Mouse (Mus musculus) common myeloid progenitor, adult 5-6 weeks (primary cell): ENCODE results near the gene Dnajb3. TPM values are rescaled to one million over a fixed set of nuclear protein-coding genes. Genes with fewer than 3 reads are reported as not detected.
"Not testable (repeated sequence)": the region's sequence is repeated elsewhere in the genome, so short reads cannot be mapped to it uniquely, and the experiment has no call there.

Experiments
- ATAC-seq: replicated peaks from 2 replicates; pipeline ENCODE4 v1.8.0; 2016; ENCODE audit warnings: low read depth, mild to moderate bottlenecking, moderate TSS enrichment, inconsistent platforms; ENCODE audit not compliant: poor library complexity, severe bottlenecking
- total RNA-seq: library from RNA; stranded (forward); fragments of 200-1000, 187-1606 nt; gene quantifications from 2 replicates; pipeline ENCODE4 v1.2.3, GENCODE M21; 2017

Gene Dnajb3
- total RNA-seq, 1 experiment from 2014 or later, result 1.4 TPM

DNA sequence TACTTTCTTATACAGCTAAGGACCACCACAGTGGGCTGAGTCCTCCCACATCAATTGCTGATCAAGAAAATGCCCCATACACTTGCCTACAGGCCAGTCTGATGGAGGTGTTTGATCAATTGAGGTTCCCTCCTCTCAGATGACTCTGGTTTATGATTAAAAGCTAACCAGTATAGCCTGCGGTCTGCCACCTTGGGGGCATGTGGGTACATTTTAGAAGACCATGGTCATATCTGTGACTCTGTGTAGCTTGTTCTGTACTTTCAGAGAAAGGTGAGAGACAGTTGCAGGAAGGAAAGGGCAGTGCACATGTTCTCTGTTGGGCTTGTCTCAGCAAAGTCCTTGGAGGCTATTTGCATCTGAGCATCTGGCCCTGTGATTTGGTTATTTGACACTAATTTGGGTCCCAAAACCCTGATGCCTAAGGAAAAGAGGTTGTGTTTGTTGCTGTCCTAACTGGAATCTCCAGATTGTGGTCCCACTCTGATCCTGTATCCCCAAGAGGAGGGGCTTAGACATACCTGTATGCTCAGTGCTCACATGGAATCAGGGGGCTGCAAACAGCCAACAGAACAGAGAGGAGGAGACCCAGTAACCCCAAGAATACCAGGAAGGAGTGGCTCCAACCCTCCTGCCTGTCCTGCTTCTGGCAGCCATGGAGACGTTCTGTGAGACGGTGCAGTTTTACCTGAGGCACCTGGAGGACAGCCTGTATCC, 27.2 kb upstream of the Dnajb3 start:
- no peak for ATAC-seq

GRCm38 (mm10) chr1:88231803-88232499, 26.4 kb upstream of the Dnajb3 start:
- no peak for ATAC-seq

- ATAC-seq, result no peak
Observed at GRCm38 (mm10) chr1:88230981-88231802, 25.6 kb upstream of the Dnajb3 start.

DNA sequence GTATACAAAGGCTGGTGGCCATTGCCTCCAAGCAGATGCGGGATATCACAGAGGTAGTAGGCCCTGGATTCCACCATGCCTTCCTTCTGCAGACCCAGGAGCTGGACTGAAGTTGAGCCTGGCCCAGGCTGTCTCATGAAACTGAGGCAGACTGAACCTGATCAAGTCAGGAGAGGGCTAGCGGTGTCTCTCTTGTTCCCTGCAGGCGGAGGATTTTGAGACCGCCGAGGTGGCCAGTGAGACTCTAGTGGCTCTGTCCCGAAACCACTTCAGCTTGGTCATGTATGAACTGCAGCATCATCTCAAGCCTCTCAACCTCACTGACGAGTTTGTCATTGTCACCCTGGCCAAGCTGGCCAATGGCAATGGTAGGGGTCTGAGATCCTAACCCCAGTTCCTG, 24.8 kb upstream of the Dnajb3 start:
- ATAC-seq, result no peak

- no peak for ATAC-seq
Observed at GRCm38 (mm10) chr1:88229986-88230385, 24.4 kb upstream of the Dnajb3 start.

- ATAC-seq, result no peak
Observed at GRCm38 (mm10) chr1:88229566-88229965, 24.0 kb upstream of the Dnajb3 start.

DNA sequence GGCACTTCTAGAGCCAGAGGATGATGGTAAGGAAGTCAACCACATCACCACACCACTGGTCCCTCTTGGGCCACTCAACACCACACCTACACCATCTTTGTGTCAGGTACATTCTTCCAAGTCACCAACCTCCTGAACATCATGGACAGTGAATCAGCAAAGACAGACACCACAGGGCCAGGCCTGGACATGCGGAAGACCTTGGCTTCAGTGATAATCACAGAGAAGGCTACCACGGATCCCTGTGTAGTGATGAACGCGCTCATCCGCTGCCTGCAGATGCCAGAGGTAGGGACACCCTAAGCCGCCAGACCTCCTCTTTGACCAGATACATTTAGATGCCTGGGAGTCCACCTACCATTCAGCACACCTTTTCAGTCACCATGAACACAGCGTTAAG, 22.5 kb upstream of the Dnajb3 start:
- no peak for ATAC-seq

- no peak; the same call in 1 of the 2 replicates for ATAC-seq
Observed at GRCm38 (mm10) chr1:88227482-88227881, 21.9 kb upstream of the Dnajb3 start.

GRCm38 (mm10) chr1:88226670-88227379, 21.2 kb upstream of the Dnajb3 start, which contains the start of gene Mroh2a:
Mroh2a (plus strand) TSS chr1:88226986.
- peak; percentile 57 for ATAC-seq

DNA sequence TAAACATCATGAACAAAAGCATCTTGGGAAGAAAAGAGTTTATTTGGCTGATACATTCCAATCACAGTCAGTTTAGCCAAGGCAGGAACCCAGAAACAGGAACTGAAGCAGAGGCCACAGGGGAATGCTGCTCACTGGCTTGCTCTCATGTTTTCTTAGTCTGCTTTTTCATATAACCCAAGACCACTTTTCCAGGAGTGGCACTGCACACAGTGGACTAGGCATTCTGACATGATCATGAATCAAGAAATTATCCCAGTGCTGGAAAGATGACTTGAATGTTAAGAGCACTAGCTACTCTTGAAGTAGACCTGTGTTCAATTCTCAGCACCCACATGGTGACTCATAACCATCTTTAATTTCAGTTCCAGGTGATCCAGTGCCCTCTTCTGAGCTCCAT, 20.2 kb upstream of the Dnajb3 start:
- ATAC-seq, result no peak

- ATAC-seq, result not testable (repeated sequence)
Observed at GRCm38 (mm10) chr1:88225301-88225700, 19.7 kb upstream of the Dnajb3 start.

DNA sequence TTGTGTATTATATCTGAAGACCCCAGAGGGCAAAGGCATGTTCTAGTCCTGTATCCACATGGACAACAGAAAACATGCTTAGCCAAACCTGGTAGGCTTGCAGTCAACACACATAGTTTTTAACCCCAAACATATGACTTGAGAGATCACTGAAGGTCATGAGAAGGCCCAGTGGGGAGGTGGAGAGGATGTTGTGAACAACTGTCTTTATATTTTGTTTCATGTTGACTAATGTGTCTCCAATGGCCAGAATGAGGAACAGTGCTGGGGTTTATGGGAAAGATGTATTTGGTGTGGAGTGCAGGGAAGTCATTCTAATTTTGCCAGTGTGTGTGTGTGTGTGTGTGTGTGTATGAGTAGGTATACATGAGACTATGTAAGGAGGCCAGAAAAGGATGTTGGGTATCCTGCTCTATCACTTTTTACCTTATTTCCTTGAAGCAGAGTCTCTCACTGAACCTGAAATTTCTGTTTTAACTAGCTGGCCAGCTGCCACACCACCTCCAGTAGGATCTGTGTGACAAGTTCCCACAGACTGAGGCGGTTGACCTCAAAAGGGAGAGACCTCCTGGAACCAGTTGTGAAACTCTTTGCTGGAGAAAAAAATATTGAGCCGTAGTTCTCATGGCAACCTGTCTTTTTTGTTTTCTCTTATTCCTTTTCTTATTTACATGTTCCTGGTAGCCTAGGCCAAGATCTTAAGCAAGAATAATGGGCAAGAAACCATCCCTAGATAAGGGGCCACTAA, 18.6 kb upstream of the Dnajb3 start:
- no peak for ATAC-seq

DNA sequence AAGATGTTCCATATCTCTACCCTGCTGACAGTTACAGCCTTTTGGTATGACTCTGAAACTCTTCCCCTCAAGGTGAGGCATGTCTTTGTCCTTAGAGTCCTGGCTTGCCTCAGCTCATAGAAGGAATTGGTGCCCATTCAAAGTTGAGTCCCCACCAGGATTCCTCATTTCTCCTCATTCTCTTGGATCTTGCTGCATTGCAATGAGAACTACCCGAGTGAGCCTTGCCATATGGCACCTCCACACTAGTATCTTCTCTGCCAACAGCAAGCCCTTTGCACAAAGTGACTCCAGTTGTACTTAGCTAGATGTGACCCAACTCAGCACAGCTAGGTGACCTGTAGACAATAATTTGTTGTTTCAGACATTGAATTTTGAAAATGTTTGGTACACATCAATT, 18.0 kb upstream of the Dnajb3 start:
- no peak for ATAC-seq

DNA sequence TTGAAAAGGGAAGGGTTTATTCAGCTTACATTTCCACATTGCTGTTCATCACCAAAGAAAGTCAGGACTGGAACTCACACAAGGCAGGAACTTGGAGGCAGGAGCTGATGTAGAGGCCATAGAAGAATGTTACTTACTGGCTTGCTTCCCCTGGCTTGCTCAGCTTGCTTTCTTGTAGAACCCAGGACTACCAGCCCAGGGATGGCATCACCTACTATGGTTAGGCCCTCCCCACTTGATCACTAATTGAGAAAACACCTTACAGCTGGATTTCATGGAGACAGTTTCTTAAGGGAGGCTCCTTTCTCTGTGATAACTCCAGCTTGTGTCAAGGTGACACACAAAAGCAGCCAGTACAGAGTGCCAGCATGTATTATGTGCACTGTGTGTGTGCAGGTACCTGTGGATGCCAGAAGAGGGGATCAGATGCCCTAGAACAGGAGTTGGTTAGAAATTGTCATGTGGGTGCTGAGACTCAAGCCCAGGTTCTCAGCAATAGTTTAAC, 17.5 kb upstream of the Dnajb3 start:
- ATAC-seq, result not testable (repeated sequence)

- no peak for ATAC-seq
Observed at GRCm38 (mm10) chr1:88222216-88222615, 16.6 kb upstream of the Dnajb3 start.

GRCm38 (mm10) chr1:88220336-88220735, 14.8 kb upstream of the Dnajb3 start:
- ATAC-seq, result no peak

- ATAC-seq, result no peak
Observed at GRCm38 (mm10) chr1:88219054-88219453, 13.5 kb upstream of the Dnajb3 start.

GRCm38 (mm10) chr1:88218591-88218990, 13.0 kb upstream of the Dnajb3 start:
- ATAC-seq, result no peak

GRCm38 (mm10) chr1:88218051-88218450, 12.5 kb upstream of the Dnajb3 start:
- ATAC-seq, result no peak
